Mouse (Mus musculus): Measurements from ENCODE around the gene Abtb2. TPM values are rescaled to one million over a fixed set of nuclear protein-coding genes. Genes with fewer than 3 reads are reported as not detected.

The Abtb2 gene
- total and polyA plus RNA-seq, 3 experiments = 0.12 to 0.13 TPM; not detected in 1

GRCm38 (mm10) chr2:103592591-103592929 is 26.4 kb downstream of the Abtb2 start:
- TF ChIP-seq UBTF (IDR thresholded peaks at IDR 0.05; ENCODE audit: borderline replicate concordance, insufficient read depth, low read depth, low read length) (no peak), ZNF384 (IDR thresholded peaks at IDR 0.05; ENCODE audit: low read depth, low read length) (no peak), GABPA (IDR thresholded peaks at IDR 0.05; ENCODE audit: low read depth, low read length) (no peak), MXI1 (IDR thresholded peaks at IDR 0.05; ENCODE audit: low read depth, low read length) (no peak), MEF2A (IDR thresholded peaks at IDR 0.05; ENCODE audit: extremely low read depth, insufficient replicate concordance, low read depth, low read length, poor library complexity, severe bottlenecking) (no peak), HCFC1 (IDR thresholded peaks at IDR 0.05; ENCODE audit: low read depth, low read length) (no peak), TAL1 (IDR thresholded peaks at IDR 0.05; ENCODE audit: low read length) (no peak), TCF12 (IDR thresholded peaks at IDR 0.05; ENCODE audit: low read depth, low read length) (no peak), MYC (IDR thresholded peaks at IDR 0.05; ENCODE audit: low read depth, low read length) (no peak), USF1 (IDR thresholded peaks at IDR 0.05; ENCODE audit: low read depth, low read length) (no peak), USF2 (IDR thresholded peaks at IDR 0.05; ENCODE audit: borderline replicate concordance in 1 of 2, insufficient read depth in 1 of 2, low read depth in 1 of 2, low read length in 2 of 2) (no peak), MAFK (IDR thresholded peaks at IDR 0.05; ENCODE audit: borderline replicate concordance, low read depth, low read length) (no peak), EP300 (IDR thresholded peaks at IDR 0.05; ENCODE audit: low read depth in 1 of 2, low read length in 2 of 2) (no peak), MAZ (IDR thresholded peaks at IDR 0.05; ENCODE audit: low read depth, low read length) (no peak), MAX (IDR thresholded peaks at IDR 0.05; ENCODE audit: low read length) (no peak), SMC3 (IDR thresholded peaks at IDR 0.05; ENCODE audit: low read depth, low read length) (no peak), ETS1 (IDR thresholded peaks at IDR 0.05; ENCODE audit: low read depth, low read length) (no peak), RCOR1 (IDR thresholded peaks at IDR 0.05; ENCODE audit: low read depth, low read length) (no peak)
- Histone ChIP-seq H3K9ac (ENCODE audit: control insufficient read depth, low read depth, low read length, poor library complexity, severe bottlenecking) (no peak overlapping the region), H3K27me3 (ENCODE audit: control insufficient read depth in 1 of 2, insufficient read depth in 2 of 2, low read length in 2 of 2) (no peaks in the 10 kb centered on the region; a peak in 1 of 4 replicates), H3K4me3 (ENCODE audit: control insufficient read depth in 1 of 2, insufficient read depth in 1 of 2, low read depth in 2 of 2, low read length in 2 of 2) (no peak overlapping the region), H3K36me3 (ENCODE audit: control insufficient read depth in 1 of 2, insufficient read depth in 2 of 2, low read length in 2 of 2) (no peaks in the 10 kb centered on the region), H3K79me2 (ENCODE audit: control insufficient read depth, insufficient read depth, low read length, poor library complexity) (no peaks in the 10 kb centered on the region), H3K9me3 (replicated peaks; ENCODE audit: insufficient read depth, low read length) (no peaks in the 10 kb centered on the region), H3K27ac (ENCODE audit: control insufficient read depth, low read depth, low read length) (no peak overlapping the region), H3K4me1 (ENCODE audit: control insufficient read depth in 1 of 2, insufficient read depth in 2 of 2, low read length in 2 of 2) (no peaks in the 10 kb centered on the region; a peak in 1 of 4 replicates)
- DNase-seq (ENCODE audit: low read depth, low spot score) = no peak

- Histone ChIP-seq H3K27ac (ENCODE audit: control insufficient read depth, low read depth, low read length) (no peak overlapping the region), H3K9me3 (replicated peaks; ENCODE audit: insufficient read depth, low read length) (no peaks in the 10 kb centered on the region), H3K4me1 (ENCODE audit: control insufficient read depth in 1 of 2, insufficient read depth in 2 of 2, low read length in 2 of 2) (no peaks in the 10 kb centered on the region; a peak in 1 of 4 replicates), H3K36me3 (ENCODE audit: control insufficient read depth in 1 of 2, insufficient read depth in 2 of 2, low read length in 2 of 2) (no peaks in the 10 kb centered on the region), H3K4me3 (ENCODE audit: control insufficient read depth in 1 of 2, insufficient read depth in 1 of 2, low read depth in 2 of 2, low read length in 2 of 2) (no peak overlapping the region), H3K27me3 (ENCODE audit: control insufficient read depth in 1 of 2, insufficient read depth in 2 of 2, low read length in 2 of 2) (no peaks in the 10 kb centered on the region; a peak in 1 of 4 replicates), H3K9ac (ENCODE audit: control insufficient read depth, low read depth, low read length, poor library complexity, severe bottlenecking) (no peak overlapping the region), H3K79me2 (ENCODE audit: control insufficient read depth, insufficient read depth, low read length, poor library complexity) (no peaks in the 10 kb centered on the region)
- TF ChIP-seq GABPA (IDR thresholded peaks at IDR 0.05; ENCODE audit: low read depth, low read length) (no peak), KAT2A (conservative IDR thresholded peaks at IDR 0.05; ENCODE audit: low read depth, low read length) (no peak), ZC3H11A (IDR thresholded peaks at IDR 0.05; ENCODE audit: low read depth, low read length) (no peak), CHD2 (IDR thresholded peaks at IDR 0.05; ENCODE audit: low read length) (no peak), HCFC1 (IDR thresholded peaks at IDR 0.05; ENCODE audit: low read depth, low read length) (no peak), MEF2A (IDR thresholded peaks at IDR 0.05; ENCODE audit: extremely low read depth, insufficient replicate concordance, low read depth, low read length, poor library complexity, severe bottlenecking) (no peak), ZMIZ1 (IDR thresholded peaks at IDR 0.05; ENCODE audit: low read depth, low read length) (no peak), CTCF (IDR thresholded peaks at IDR 0.05 in 2 of 3, conservative IDR thresholded peaks at IDR 0.05 in 1 of 3; ENCODE audit: control insufficient read depth in 1 of 3, insufficient read depth in 1 of 3, low read depth in 2 of 3, low read length in 3 of 3, poor library complexity in 1 of 3, severe bottlenecking in 1 of 3) (no peak), NELFE (IDR thresholded peaks at IDR 0.05; ENCODE audit: low read depth, low read length) (no peak), ZKSCAN1 (IDR thresholded peaks at IDR 0.05; ENCODE audit: low read depth, low read length) (no peak), ELF1 (IDR thresholded peaks at IDR 0.05; ENCODE audit: low read depth, low read length) (no peak), BHLHE40 (IDR thresholded peaks at IDR 0.05; ENCODE audit: borderline replicate concordance, low read depth, low read length) (no peak), RCOR1 (IDR thresholded peaks at IDR 0.05; ENCODE audit: low read depth, low read length) (no peak), MYC (IDR thresholded peaks at IDR 0.05; ENCODE audit: low read depth, low read length) (no peak), EP300 (IDR thresholded peaks at IDR 0.05; ENCODE audit: low read depth in 1 of 2, low read length in 2 of 2) (no peak), E2F4 (IDR thresholded peaks at IDR 0.05; ENCODE audit: borderline replicate concordance, low read depth, low read length) (no peak), USF2 (IDR thresholded peaks at IDR 0.05; ENCODE audit: borderline replicate concordance in 1 of 2, insufficient read depth in 1 of 2, low read depth in 1 of 2, low read length in 2 of 2) (no peak), JUND (IDR thresholded peaks at IDR 0.05; ENCODE audit: low read depth, low read length) (no peak), SMC3 (IDR thresholded peaks at IDR 0.05; ENCODE audit: low read depth, low read length) (no peak), GATA1 (IDR thresholded peaks at IDR 0.05; ENCODE audit: low read depth, low read length) (no peak)
- no peak for DNase-seq (ENCODE audit: low read depth, low spot score)
These were observed 28.5 kb downstream of the Abtb2 start for GRCm38 (mm10) chr2:103594592-103595011.

Data from MEL (cell line).